Mouse (Mus musculus) lung, adult 2 months (tissue): ENCODE results near the gene Aip. TPM values are rescaled to one million over a fixed set of nuclear protein-coding genes. Genes with fewer than 3 reads are reported as not detected.

Experiments used
- DNase-seq: peaks from one replicate; pipeline ENCODE4 v3.0.0; 2022
- H3K4me1 ChIP-seq: fragments of 200-500 bp; 2 replicates; pipeline ENCODE4 v1.6.1; 2011; ENCODE audit warnings: low read length; ENCODE audit not compliant: control insufficient read depth, insufficient read depth
- H3K4me3 ChIP-seq: fragments of 200-500 bp; replicated peaks from 2 replicates; pipeline ENCODE3; 2011; ENCODE audit warnings: low read depth, mild to moderate bottlenecking, control low read depth, low read length; ENCODE audit errors: extremely low read depth
- CTCF ChIP-seq: fragments of 200-500 bp; IDR thresholded peaks from 2 replicates; pipeline ENCODE4 v1.5.1; 2011; ENCODE audit warnings: mild to moderate bottlenecking, low read length, control low read depth; ENCODE audit not compliant: insufficient read depth
- POLR2A ChIP-seq: fragments of 200-500 bp; IDR thresholded peaks from 2 replicates; pipeline ENCODE4 v1.6.1; 2011; ENCODE audit warnings: low read depth, mild to moderate bottlenecking, control low read depth, low read length, borderline replicate concordance; ENCODE audit errors: extremely low read depth
- WGBS: fragments of 180-500 bp; shearing (Covaris S2); methylation state at CpG from one replicate; pipeline ENCODE4 v1.1.7; 2018; 5-methylcytosine and 5-hydroxymethylcytosine counted together
- polyA plus RNA-seq: library from polyadenylated mRNA; depleted of rRNA; stranded (reverse); fragments of >200 nt; gene quantifications from 2 replicates; pipeline ENCODE4 v1.2.3, GENCODE M21; 2012

The Aip gene
- polyA plus RNA-seq, 1 experiment = 123 TPM

GRCm38 (mm10) chr19:4147022-4147405 lies 21.4 kb upstream of the Aip start:
- WGBS = 48% methylated on average over 3 of the region's 3 CpGs
- peaks cover 10% of the 10 kb centered on the region for H3K4me1 ChIP-seq
- no peak for TF ChIP-seq POLR2A
- TF ChIP-seq CTCF = no peak
- no peak overlapping the region for H3K4me3 ChIP-seq
- no peak for DNase-seq

GRCm38 (mm10) chr19:4146366-4147021 lies 20.8 kb upstream of the Aip start:
- WGBS = 69% methylated on average over 12 of the region's 12 CpGs
- no peak for TF ChIP-seq POLR2A
- TF ChIP-seq CTCF = no peak
- no peak overlapping the region for H3K4me3 ChIP-seq
- DNase-seq = no peak
- peaks cover 10% of the 10 kb centered on the region for H3K4me1 ChIP-seq

GRCm38 (mm10) chr19:4145936-4146335 lies 20.3 kb upstream of the Aip start:
- Histone ChIP-seq H3K4me1 (peaks cover 10% of the 10 kb centered on the region), H3K4me3 (no peak overlapping the region)
- 91% methylated on average over 5 of the region's 5 CpGs for WGBS
- no peak for DNase-seq
- no peak for TF ChIP-seq CTCF
- no peak for TF ChIP-seq POLR2A

GRCm38 (mm10) chr19:4144550-4145498 lies 19.2 kb upstream of the Aip start:
- DNase-seq = no peak
- TF ChIP-seq CTCF = no peak
- TF ChIP-seq POLR2A = no peak
- WGBS = 60% methylated on average over 16 of the region's 16 CpGs
- Histone ChIP-seq H3K4me3 (no peak overlapping the region), H3K4me1 (peaks cover 9% of the 10 kb centered on the region)

GRCm38 (mm10) chr19:4143759-4144268 lies 18.2 kb upstream of the Aip start, which contains the start of gene Cabp4:
TSS of gene Cabp4 (minus strand) at chr19:4144033.
- Histone ChIP-seq H3K4me1 (peaks cover 2% of the 10 kb centered on the region; the same call in 1 of the 2 replicates), H3K4me3 (no peak within 1 kb of the TSS)
- no peak for DNase-seq
- WGBS = 73% methylated on average over 7 of the region's 7 CpGs
- no peak for TF ChIP-seq CTCF
- TF ChIP-seq POLR2A = no peak

- TF ChIP-seq POLR2A (no peak), CTCF (no peak)
- Histone ChIP-seq H3K4me3 (no peak overlapping the region), H3K4me1 (no peaks in the 10 kb centered on the region; the same call in 1 of the 2 replicates)
- WGBS = 73% methylated on average over 18 of the region's 18 CpGs
- no peak for DNase-seq
Observed at GRCm38 (mm10) chr19:4142416-4143173, 16.9 kb upstream of the Aip start.

- DNase-seq = no peak
- WGBS = 71% methylated on average over 6 of the region's 6 CpGs
- TF ChIP-seq POLR2A (no peak), CTCF (no peak)
- no peaks in the 10 kb centered on the region for H3K4me1 ChIP-seq
- H3K4me3 ChIP-seq = no peak overlapping the region
Observed at GRCm38 (mm10) chr19:4140147-4140546, 14.5 kb upstream of the Aip start.

GRCm38 (mm10) chr19:4139446-4139845 lies 13.8 kb upstream of the Aip start, which contains the start of gene Gpr152:
TSS of gene Gpr152 (plus strand) at chr19:4139787.
- no peaks in the 10 kb centered on the region for H3K4me1 ChIP-seq
- DNase-seq = no peak
- H3K4me3 ChIP-seq = no peak within 1 kb of the TSS
- 88% methylated on average over 2 of the region's 2 CpGs for WGBS
- TF ChIP-seq POLR2A = no peak
- TF ChIP-seq CTCF = no peak

- 74% methylated on average over 5 of the region's 5 CpGs for WGBS
- TF ChIP-seq CTCF (no peak), POLR2A (no peak)
- DNase-seq = no peak
Observed at GRCm38 (mm10) chr19:4137913-4138312, 12.3 kb upstream of the Aip start.

More at GRCm38 (mm10) chr19:4137913-4138312, 12.3 kb upstream of the Aip start:
- H3K4me3 ChIP-seq = no peak overlapping the region
- H3K4me1 ChIP-seq = no peaks in the 10 kb centered on the region
